Mouse (Mus musculus) heart, embryonic 16.5 days (tissue): ENCODE measurements at regions not wholly inside any gene's neighbourhood (a gene's known extent, or its start where the extent isn't known, plus 50 kb on each side); places are given as distances from the start of the nearest gene placed in this dataset.

Experiments
- ATAC-seq: fragments of 200-750 bp; cut with Nextera tagmentation; replicated peaks from 2 replicates; pipeline ENCODE4 v1.8.0; 2017; ENCODE audit warnings: moderate number of reproducible peaks; ENCODE audit not compliant: insufficient read depth, low FRiP score; ENCODE audit errors: extremely low read depth
- H3K27ac ChIP-seq: fragments of 300-500 bp; sonication (generic); 2 replicates; pipeline ENCODE4 v1.5.1; 2014; ENCODE audit warnings: mild to moderate bottlenecking, low read length, control low read depth, moderate library complexity
- H3K27me3 ChIP-seq: fragments of 300-500 bp; sonication (generic); 2 replicates; pipeline ENCODE4 v1.6.1; 2014; ENCODE audit warnings: low read length, mixed read lengths; ENCODE audit not compliant: control insufficient read depth, insufficient read depth
- H3K36me3 ChIP-seq: fragments of 300-500 bp; sonication (generic); 2 replicates; pipeline ENCODE4 v1.6.1; 2014; ENCODE audit not compliant: control insufficient read depth, insufficient read depth
- H3K4me1 ChIP-seq: fragments of 300-500 bp; sonication (generic); 2 replicates; pipeline ENCODE4 v1.6.1; 2014; ENCODE audit warnings: low read length, mixed read lengths; ENCODE audit not compliant: control insufficient read depth, insufficient read depth
- H3K4me2 ChIP-seq: fragments of 300-500 bp; sonication (generic); 2 replicates; pipeline ENCODE4 v1.6.1; 2014; ENCODE audit warnings: low read depth, mild to moderate bottlenecking, control low read depth, low read length
- H3K4me3 ChIP-seq: fragments of 300-500 bp; sonication (generic); 2 replicates; pipeline ENCODE4 v1.5.1; 2014; ENCODE audit warnings: mild to moderate bottlenecking, control low read depth, low read length
- H3K9ac ChIP-seq: fragments of 300-500 bp; sonication (generic); 2 replicates; pipeline ENCODE4 v1.6.1; 2014; ENCODE audit warnings: low read length, control low read depth
- H3K9me3 ChIP-seq: fragments of 300-500 bp; sonication (generic); replicated peaks from 2 replicates; pipeline ENCODE4 v1.6.1; 2016; ENCODE audit warnings: low read length; ENCODE audit not compliant: control insufficient read depth
- WGBS: fragments of 180-500 bp; shearing (Covaris S2); extraction: QIAGEN DNeasy Blood & Tissue Kit; methylation state at CpG from one replicate; pipeline ENCODE4 v1.1.7; 2014; 5-methylcytosine and 5-hydroxymethylcytosine counted together

DNA sequence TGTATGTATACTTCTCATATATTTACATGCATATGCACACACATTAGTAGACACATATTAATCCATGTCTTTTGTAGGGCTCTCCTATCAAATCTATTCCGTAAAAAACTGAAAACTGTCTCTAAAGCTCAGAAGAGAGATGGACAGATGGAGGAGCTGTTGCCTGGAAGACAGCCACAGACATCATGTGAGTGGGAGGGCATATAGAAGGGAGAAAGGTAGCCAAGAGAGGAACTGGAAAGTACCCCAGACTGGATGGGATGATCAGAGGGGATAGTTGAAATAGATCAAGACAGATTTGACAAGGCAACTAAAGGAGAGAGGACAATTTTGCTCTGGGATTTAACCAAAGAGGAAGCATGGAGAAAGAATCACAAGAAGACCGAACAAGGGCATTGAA is 375.1 kb downstream of the Wdr11 start:
- no peaks in the 10 kb centered on the region for H3K36me3 ChIP-seq
- 89% methylated on average over 2 of the region's 2 CpGs for WGBS
- H3K4me1 ChIP-seq, result peaks cover 8% of the 10 kb centered on the region
- no peak overlapping the region for H3K9ac ChIP-seq
- no peaks in the 10 kb centered on the region for H3K27me3 ChIP-seq
- ATAC-seq, result no peak
- H3K9me3 ChIP-seq, result no peaks in the 10 kb centered on the region
- H3K4me3 ChIP-seq, result no peak overlapping the region
- H3K27ac ChIP-seq, result no peak overlapping the region
- H3K4me2 ChIP-seq, result no peak overlapping the region

DNA sequence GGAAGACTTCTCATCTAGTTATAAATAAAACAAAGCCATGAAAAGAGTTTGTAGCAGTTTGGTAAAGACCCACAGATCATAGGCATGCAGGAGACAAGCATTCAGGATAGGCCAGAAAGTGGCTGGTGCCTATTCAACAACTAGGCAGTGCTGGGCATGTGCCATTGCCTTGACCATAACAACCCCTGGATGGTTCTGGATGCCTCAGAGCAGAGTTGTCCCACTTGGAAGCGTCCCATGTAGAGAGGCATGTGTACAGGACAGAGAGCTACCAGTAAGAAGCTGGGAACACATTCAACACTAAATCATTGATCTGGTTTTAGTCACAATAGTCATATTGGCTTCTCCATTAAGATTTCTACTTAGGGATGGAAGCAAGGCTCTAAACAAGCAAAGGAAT is 378.5 kb downstream of the Wdr11 start:
- no peak overlapping the region for H3K4me3 ChIP-seq
- no peak for ATAC-seq

DNA sequence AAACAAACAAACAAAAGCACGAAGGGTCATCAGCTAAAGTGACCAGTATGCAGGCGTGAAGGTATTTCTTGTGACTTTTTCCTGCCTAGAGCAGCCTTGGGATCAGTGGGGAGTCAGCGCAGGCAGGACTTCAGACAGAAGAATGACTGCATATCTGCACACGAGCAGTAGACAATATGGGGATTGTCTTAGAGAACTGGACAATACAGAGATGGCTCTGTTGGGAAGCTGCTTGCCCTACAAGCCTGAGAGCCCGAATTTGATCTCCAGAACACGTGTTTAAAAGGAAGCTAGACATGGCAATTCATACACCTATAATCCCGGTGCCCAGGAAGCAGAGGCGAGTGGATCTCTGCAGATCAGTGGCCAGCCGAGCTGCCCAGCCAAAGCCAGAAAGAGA is 382.5 kb downstream of the Wdr11 start:
- WGBS, result 80% methylated on average over 9 of the region's 9 CpGs
- no peak overlapping the region for H3K4me3 ChIP-seq
- no peak overlapping the region; the same call in 1 of the 2 replicates for H3K27ac ChIP-seq
- peaks cover 5% of the 10 kb centered on the region; the same call in 1 of the 2 replicates for H3K4me1 ChIP-seq
- H3K9ac ChIP-seq, result no peak overlapping the region
- no peaks in the 10 kb centered on the region for H3K36me3 ChIP-seq
- H3K27me3 ChIP-seq, result no peaks in the 10 kb centered on the region
- H3K9me3 ChIP-seq, result no peaks in the 10 kb centered on the region
- H3K4me2 ChIP-seq, result no peak overlapping the region
- ATAC-seq, result no peak

More for the DNA sequence above, 378.5 kb downstream of the Wdr11 start:
- Histone ChIP-seq H3K4me2 (no peak overlapping the region), H3K36me3 (no peaks in the 10 kb centered on the region), H3K9me3 (no peaks in the 10 kb centered on the region), H3K27me3 (no peaks in the 10 kb centered on the region), H3K27ac (no peak overlapping the region), H3K4me1 (no peaks in the 10 kb centered on the region), H3K9ac (no peak overlapping the region)
- WGBS, result 90% methylated on average over 1 of the region's 1 CpGs

DNA sequence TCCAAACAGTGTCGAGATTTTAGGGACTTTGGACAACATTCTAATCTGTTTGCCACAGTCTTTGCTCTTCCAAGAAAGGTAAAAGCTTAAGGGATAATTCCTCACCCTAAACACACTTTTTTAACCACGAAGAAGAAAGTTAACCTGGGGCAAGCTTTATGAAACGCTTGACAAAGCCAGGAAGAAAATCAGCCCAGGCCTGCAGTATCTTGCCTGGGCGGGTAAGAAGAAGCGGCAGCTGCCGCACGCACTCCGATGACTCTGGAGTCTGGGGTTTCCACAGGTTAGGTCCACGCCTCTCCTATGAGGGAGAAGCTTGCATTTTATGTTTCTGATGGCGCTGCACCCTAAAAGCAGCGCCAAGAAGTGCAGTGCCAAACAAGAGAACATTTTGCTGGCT is 383.2 kb downstream of the Wdr11 start:
- whole genome bisulfite sequencing, result 85% methylated on average over 11 of the region's 11 CpGs
- Histone ChIP-seq H3K27me3 (no peaks in the 10 kb centered on the region), H3K4me2 (no peak overlapping the region), H3K36me3 (no peaks in the 10 kb centered on the region), H3K4me3 (no peak overlapping the region), H3K9ac (no peak overlapping the region), H3K27ac (no peak overlapping the region; the same call in 1 of the 2 replicates), H3K9me3 (no peaks in the 10 kb centered on the region), H3K4me1 (peaks cover 5% of the 10 kb centered on the region; the same call in 1 of the 2 replicates)
- ATAC-seq, result no peak

DNA sequence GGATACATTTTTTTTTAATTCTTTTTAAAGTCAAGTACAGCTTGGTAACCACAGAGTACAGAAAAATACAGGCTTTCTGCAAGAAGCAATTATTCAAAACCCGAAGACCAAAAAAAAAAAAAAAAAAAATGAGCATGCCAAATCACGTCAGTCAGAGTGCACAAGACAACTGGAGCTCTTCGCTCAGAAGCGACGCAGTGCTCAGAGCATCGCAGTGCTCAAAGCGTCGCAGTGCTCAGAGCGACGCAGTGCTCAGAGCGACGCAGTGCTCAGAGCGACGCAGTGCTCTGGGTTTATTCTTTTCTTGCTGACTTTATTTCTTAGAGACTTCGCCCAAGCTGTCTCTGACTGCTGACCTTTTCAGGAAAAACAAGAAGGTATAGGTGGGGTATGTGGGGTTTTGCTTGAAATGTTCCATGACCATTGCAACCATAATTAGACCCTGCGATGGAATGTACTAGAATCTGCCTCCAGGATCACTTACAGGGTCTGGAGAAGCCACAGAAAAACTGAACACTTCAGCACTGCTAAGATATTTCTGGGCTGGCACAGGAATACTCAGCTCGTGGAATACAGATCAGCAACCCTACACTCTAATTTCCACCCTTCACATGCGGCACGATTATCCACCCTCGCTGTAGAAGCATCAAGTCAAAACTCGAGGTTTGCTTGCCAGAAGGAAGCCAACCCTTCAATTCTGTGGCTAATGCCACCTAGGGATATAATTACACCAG is 384.3 kb downstream of the Wdr11 start:
- no peak overlapping the region for H3K4me2 ChIP-seq
- H3K4me1 ChIP-seq, result peaks cover 5% of the 10 kb centered on the region; the same call in 1 of the 2 replicates
- no peak overlapping the region for H3K27ac ChIP-seq
- H3K36me3 ChIP-seq, result no peaks in the 10 kb centered on the region
- H3K27me3 ChIP-seq, result no peaks in the 10 kb centered on the region
- ATAC-seq, result no peak
- H3K4me3 ChIP-seq, result no peak overlapping the region
- WGBS, result 83% methylated on average over 21 of the region's 21 CpGs
- no peak overlapping the region for H3K9ac ChIP-seq
- no peaks in the 10 kb centered on the region for H3K9me3 ChIP-seq

DNA sequence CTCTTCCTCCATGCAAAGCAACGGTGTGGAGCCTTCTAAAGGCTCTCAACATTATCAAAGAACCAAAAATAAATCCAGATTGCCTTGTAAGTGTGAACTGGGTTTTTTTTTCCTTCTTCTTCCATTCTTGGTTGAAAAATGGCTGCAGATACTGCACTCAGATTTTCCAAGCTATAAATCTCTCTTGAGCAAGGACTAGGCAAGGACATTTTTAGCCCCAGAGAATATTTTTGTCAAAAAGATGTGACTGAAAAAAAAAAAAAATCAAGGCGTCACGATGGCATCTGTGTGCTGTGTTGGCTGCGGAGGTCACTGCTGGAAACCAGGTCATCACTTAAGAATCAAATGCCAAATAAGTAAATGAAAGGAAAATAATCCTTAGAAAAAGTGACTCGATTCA is 386.9 kb downstream of the Wdr11 start:
- Histone ChIP-seq H3K36me3 (no peaks in the 10 kb centered on the region), H3K4me3 (no peak overlapping the region), H3K9ac (no peak overlapping the region), H3K4me1 (peaks cover 16% of the 10 kb centered on the region), H3K27me3 (no peaks in the 10 kb centered on the region), H3K4me2 (no peak overlapping the region), H3K27ac (no peak overlapping the region), H3K9me3 (no peaks in the 10 kb centered on the region)
- no peak for ATAC-seq
- 54% methylated on average over 5 of the region's 5 CpGs for WGBS

DNA sequence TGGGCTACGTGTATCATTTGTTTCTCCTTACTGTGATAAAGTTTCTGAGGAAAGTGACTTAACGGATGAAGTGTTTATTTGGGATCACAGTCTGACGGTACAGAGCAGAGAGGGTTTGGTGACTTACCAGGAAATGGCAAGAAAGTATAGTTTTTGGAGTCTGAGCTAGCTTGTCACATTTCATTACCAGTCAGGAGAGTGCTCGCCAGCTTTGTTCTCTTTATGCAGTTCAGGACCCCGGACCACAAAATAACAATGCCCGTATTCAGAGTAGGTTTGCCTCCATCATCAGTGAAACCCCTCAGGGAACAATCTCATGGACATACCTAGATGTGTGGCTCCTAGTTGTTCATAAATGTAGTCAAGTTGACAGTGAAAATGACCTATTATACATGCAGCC is 387.7 kb downstream of the Wdr11 start:
- no peaks in the 10 kb centered on the region for H3K27me3 ChIP-seq
- 61% methylated on average over 6 of the region's 6 CpGs for WGBS
- H3K27ac ChIP-seq, result no peak overlapping the region
- no peak overlapping the region for H3K4me2 ChIP-seq
- no peak overlapping the region for H3K9ac ChIP-seq
- H3K9me3 ChIP-seq, result no peaks in the 10 kb centered on the region
- no peak for ATAC-seq
- H3K4me3 ChIP-seq, result no peak overlapping the region
- no peaks in the 10 kb centered on the region for H3K36me3 ChIP-seq
- peaks cover 23% of the 10 kb centered on the region for H3K4me1 ChIP-seq

DNA sequence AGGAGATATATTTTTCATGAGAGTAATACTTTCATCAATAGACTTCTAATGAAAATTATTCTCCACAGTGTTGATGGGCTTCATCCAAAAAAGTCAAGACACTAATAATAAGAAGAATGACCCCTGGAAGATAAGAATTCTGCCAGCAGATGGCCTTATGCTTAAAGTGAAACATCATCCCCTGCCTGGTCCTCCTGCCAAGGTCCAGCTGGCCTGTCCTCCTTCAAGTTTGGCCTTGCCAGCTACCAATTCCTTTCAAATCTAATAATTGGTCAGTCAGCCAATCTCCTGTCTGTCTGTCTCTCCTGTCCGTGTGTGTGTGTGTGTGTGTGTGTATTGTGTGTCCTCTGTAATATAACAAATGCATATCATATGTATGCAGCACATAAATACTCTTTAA is 388.8 kb downstream of the Wdr11 start:
- no peak overlapping the region for H3K4me2 ChIP-seq
- no peak overlapping the region for H3K9ac ChIP-seq
- H3K36me3 ChIP-seq, result no peaks in the 10 kb centered on the region
- WGBS, result 67% methylated on average over 1 of the region's 1 CpGs
- ATAC-seq, result no peak
- peaks cover 31% of the 10 kb centered on the region for H3K4me1 ChIP-seq
- no peaks in the 10 kb centered on the region for H3K27me3 ChIP-seq
- H3K9me3 ChIP-seq, result no peaks in the 10 kb centered on the region
- H3K4me3 ChIP-seq, result no peak overlapping the region
- no peak overlapping the region for H3K27ac ChIP-seq

DNA sequence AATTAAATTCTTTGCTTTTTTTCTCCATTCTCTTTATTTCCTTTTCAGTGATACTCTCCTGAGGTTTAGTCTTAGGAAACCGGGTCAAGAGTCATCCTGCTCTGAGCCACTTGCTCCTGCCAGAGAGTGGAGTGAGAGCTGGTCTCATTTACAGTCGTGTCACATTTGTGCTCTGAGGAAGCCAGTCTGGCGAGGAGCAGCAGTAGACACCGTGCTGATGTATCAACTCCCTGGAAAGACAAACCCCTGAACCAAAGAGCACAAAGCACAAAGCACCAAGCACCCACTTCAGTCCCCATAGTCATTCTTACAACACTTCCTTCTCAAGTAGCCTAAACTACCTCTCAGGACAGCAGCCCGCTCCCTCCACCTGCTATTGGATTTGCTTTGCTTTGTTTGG is 390.7 kb downstream of the Wdr11 start:
- Histone ChIP-seq H3K9me3 (no peaks in the 10 kb centered on the region), H3K4me2 (no peak overlapping the region), H3K4me1 (peaks cover 44% of the 10 kb centered on the region), H3K9ac (no peak overlapping the region), H3K27me3 (no peaks in the 10 kb centered on the region), H3K4me3 (no peak overlapping the region), H3K36me3 (no peaks in the 10 kb centered on the region), H3K27ac (no peak overlapping the region)
- ATAC-seq, result no peak
- 59% methylated on average over 5 of the region's 5 CpGs for WGBS
